Mouse (Mus musculus): ENCODE data around the gene Apaf1. TPM values are rescaled to one million over a fixed set of nuclear protein-coding genes. Genes with fewer than 3 reads are reported as not detected.

Gene Apaf1
- polyA plus RNA-seq, 1 experiment from 2014 or later, result 21.8 TPM

- Histone ChIP-seq H3K27me3 (replicated peaks; ENCODE audit: control insufficient read depth, insufficient read depth, low read length) (no peaks in the 10 kb centered on the region), H3K4me1 (replicated peaks; ENCODE audit: control insufficient read depth, insufficient read depth, low read length) (peaks cover 14% of the 10 kb centered on the region), H3K9ac (replicated peaks; ENCODE audit: low read depth, low read length) (peak overlapping the region; percentile 80), H3K9me3 (ENCODE audit: control insufficient read depth, low read length) (no peaks in the 10 kb centered on the region), H3K4me3 (replicated peaks; ENCODE audit: low read length) (peak overlapping the region; percentile 65), H3K36me3 (ENCODE audit: control insufficient read depth, insufficient read depth) (peaks cover 24% of the 10 kb centered on the region), H3K4me2 (ENCODE audit: low read length) (peak overlapping the region; percentile 85), H3K27ac (ENCODE audit: low read length) (no peak overlapping the region)
- no peak for ATAC-seq
- WGBS, result 35% methylated on average over 6 of the region's 6 CpGs
Measured at GRCm38 (mm10) chr10:91122646-91123045, 40.1 kb upstream of the Apaf1 start.

DNA sequence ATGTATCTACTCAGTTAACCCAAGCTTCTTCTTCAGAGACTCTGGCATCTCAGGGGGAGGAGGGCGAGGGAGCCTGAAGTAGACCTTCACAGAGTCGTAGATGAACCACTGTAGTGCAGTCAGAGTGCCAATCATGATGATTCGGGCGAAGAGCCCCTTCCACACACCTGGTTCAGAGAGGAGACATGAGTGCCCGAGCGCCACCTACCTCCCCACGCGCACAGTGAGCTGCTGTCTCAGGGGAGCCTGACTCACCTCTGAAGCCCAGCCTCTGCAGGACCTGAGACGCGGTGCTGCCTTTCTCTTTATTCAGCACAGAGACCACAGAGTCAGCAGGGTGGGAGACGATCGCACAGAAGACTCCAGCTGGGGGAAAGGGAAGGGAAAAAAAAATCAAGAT lies 34.4 kb upstream of the Apaf1 start:
- Histone ChIP-seq H3K4me2 (ENCODE audit: low read length) (no peak overlapping the region), H3K36me3 (ENCODE audit: control insufficient read depth, insufficient read depth) (peaks cover 64% of the 10 kb centered on the region), H3K27ac (ENCODE audit: low read length) (no peak overlapping the region), H3K27me3 (replicated peaks; ENCODE audit: control insufficient read depth, insufficient read depth, low read length) (no peaks in the 10 kb centered on the region), H3K4me1 (replicated peaks; ENCODE audit: control insufficient read depth, insufficient read depth, low read length) (peaks cover 3% of the 10 kb centered on the region), H3K9me3 (ENCODE audit: control insufficient read depth, low read length) (peaks cover 5% of the 10 kb centered on the region), H3K4me3 (replicated peaks; ENCODE audit: low read length) (no peak overlapping the region), H3K9ac (replicated peaks; ENCODE audit: low read depth, low read length) (no peak overlapping the region)
- 95% methylated on average over 12 of the region's 12 CpGs for WGBS
- no peak for ATAC-seq

DNA sequence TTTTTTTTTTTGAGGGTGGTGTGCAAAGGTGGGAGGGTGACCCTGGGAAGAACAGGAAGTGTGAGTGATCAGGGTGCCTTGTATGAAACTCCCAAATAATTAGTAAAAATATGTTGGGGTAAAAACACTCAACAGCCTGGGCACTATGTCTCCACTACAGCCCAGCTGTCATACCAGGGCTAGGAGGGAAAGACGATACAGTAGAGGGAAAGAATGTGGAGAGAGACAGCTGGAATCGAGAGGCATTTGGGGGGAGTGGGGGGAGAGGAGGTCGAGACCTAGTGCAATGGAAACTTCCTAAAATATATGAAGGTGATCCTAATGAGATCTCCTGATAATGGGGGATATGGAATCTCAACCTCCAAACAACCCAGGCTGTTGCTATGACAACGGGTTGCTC lies 27.3 kb upstream of the Apaf1 start:
- Histone ChIP-seq H3K9ac (replicated peaks; ENCODE audit: low read depth, low read length) (no peak overlapping the region), H3K4me1 (replicated peaks; ENCODE audit: control insufficient read depth, insufficient read depth, low read length) (no peaks in the 10 kb centered on the region), H3K27me3 (replicated peaks; ENCODE audit: control insufficient read depth, insufficient read depth, low read length) (no peaks in the 10 kb centered on the region), H3K36me3 (ENCODE audit: control insufficient read depth, insufficient read depth) (peaks cover 18% of the 10 kb centered on the region), H3K4me2 (ENCODE audit: low read length) (no peak overlapping the region), H3K4me3 (replicated peaks; ENCODE audit: low read length) (no peak overlapping the region), H3K9me3 (ENCODE audit: control insufficient read depth, low read length) (peaks cover 5% of the 10 kb centered on the region), H3K27ac (ENCODE audit: low read length) (no peak overlapping the region)
- WGBS, result 78% methylated on average over 4 of the region's 4 CpGs
- ATAC-seq, result no peak

DNA sequence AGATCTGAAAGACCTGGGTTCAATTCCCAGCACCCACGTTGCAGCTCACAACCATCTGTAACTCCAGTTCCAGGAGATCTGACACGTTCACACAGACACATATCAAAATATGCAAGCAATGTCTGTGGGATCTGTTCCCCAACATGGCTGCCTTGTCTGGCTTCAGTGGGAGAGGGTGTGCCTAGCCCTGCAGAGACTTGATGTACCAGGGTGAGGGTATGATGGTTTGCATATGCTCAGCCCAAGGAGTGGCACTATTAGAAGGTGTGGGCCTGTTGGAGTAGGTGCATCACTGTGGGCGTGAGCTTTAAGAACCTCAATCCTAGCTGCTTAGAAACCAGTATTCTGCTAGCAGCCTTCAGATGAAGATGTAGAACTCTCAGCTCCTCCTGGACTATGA lies 23.4 kb upstream of the Apaf1 start:
- H3K9me3 ChIP-seq (ENCODE audit: control insufficient read depth, low read length), result no peaks in the 10 kb centered on the region
- H3K27me3 ChIP-seq (replicated peaks; ENCODE audit: control insufficient read depth, insufficient read depth, low read length), result no peaks in the 10 kb centered on the region
- no peak overlapping the region for H3K27ac ChIP-seq (ENCODE audit: low read length)
- no peak for ATAC-seq
- H3K4me3 ChIP-seq (replicated peaks; ENCODE audit: low read length), result no peak overlapping the region
- no peak overlapping the region for H3K4me2 ChIP-seq (ENCODE audit: low read length)
- no peak overlapping the region for H3K9ac ChIP-seq (replicated peaks; ENCODE audit: low read depth, low read length)
- 86% methylated on average over 3 of the region's 3 CpGs for WGBS
- no peaks in the 10 kb centered on the region for H3K4me1 ChIP-seq (replicated peaks; ENCODE audit: control insufficient read depth, insufficient read depth, low read length)
- H3K36me3 ChIP-seq (ENCODE audit: control insufficient read depth, insufficient read depth), result no peaks in the 10 kb centered on the region

- Histone ChIP-seq H3K27ac (ENCODE audit: low read length) (no peak overlapping the region), H3K4me3 (replicated peaks; ENCODE audit: low read length) (no peak overlapping the region), H3K4me1 (replicated peaks; ENCODE audit: control insufficient read depth, insufficient read depth, low read length) (no peaks in the 10 kb centered on the region), H3K9ac (replicated peaks; ENCODE audit: low read depth, low read length) (no peak overlapping the region), H3K4me2 (ENCODE audit: low read length) (no peak overlapping the region), H3K36me3 (ENCODE audit: control insufficient read depth, insufficient read depth) (no peaks in the 10 kb centered on the region), H3K27me3 (replicated peaks; ENCODE audit: control insufficient read depth, insufficient read depth, low read length) (no peaks in the 10 kb centered on the region), H3K9me3 (ENCODE audit: control insufficient read depth, low read length) (no peaks in the 10 kb centered on the region)
- ATAC-seq, result no peak
- WGBS, result 89% methylated on average over 14 of the region's 14 CpGs
Measured at GRCm38 (mm10) chr10:91102799-91103590, 20.4 kb upstream of the Apaf1 start.

DNA sequence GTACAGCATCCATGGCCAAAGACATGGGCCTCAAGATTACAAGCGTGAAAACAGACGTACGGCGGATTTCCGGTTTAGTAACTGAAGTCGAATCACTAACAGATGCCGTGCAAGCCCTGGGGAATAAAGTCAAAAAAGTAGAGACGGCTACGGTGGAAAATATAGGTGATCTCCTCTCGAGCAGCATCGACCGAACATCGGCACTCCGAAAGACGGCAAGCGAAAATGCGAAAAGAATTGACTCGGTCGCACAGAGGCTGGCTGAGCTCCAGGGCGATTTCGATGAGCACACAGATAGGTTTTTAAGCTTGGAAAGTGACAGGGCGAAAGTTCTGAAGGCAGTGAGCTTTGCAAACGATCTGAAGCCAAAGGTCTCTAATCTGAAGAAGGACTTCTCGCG lies 19.4 kb upstream of the Apaf1 start:
- Histone ChIP-seq H3K9ac (replicated peaks; ENCODE audit: low read depth, low read length) (no peak overlapping the region), H3K27ac (ENCODE audit: low read length) (no peak overlapping the region), H3K4me1 (replicated peaks; ENCODE audit: control insufficient read depth, insufficient read depth, low read length) (no peaks in the 10 kb centered on the region), H3K27me3 (replicated peaks; ENCODE audit: control insufficient read depth, insufficient read depth, low read length) (no peaks in the 10 kb centered on the region), H3K4me2 (ENCODE audit: low read length) (no peak overlapping the region), H3K9me3 (ENCODE audit: control insufficient read depth, low read length) (no peaks in the 10 kb centered on the region), H3K36me3 (ENCODE audit: control insufficient read depth, insufficient read depth) (no peaks in the 10 kb centered on the region), H3K4me3 (replicated peaks; ENCODE audit: low read length) (no peak overlapping the region)
- WGBS, result 94% methylated on average over 25 of the region's 25 CpGs
- ATAC-seq, result no peak

- no peaks in the 10 kb centered on the region for H3K4me1 ChIP-seq (replicated peaks; ENCODE audit: control insufficient read depth, insufficient read depth, low read length)
- no peak overlapping the region for H3K4me3 ChIP-seq (replicated peaks; ENCODE audit: low read length)
- H3K27me3 ChIP-seq (replicated peaks; ENCODE audit: control insufficient read depth, insufficient read depth, low read length), result no peaks in the 10 kb centered on the region
- 96% methylated on average over 1 of the region's 1 CpGs for WGBS
- no peak overlapping the region for H3K4me2 ChIP-seq (ENCODE audit: low read length)
- H3K9ac ChIP-seq (replicated peaks; ENCODE audit: low read depth, low read length), result no peak overlapping the region
- H3K9me3 ChIP-seq (ENCODE audit: control insufficient read depth, low read length), result no peaks in the 10 kb centered on the region
- no peak overlapping the region for H3K27ac ChIP-seq (ENCODE audit: low read length)
- ATAC-seq, result no peak
- no peaks in the 10 kb centered on the region for H3K36me3 ChIP-seq (ENCODE audit: control insufficient read depth, insufficient read depth)
Measured at GRCm38 (mm10) chr10:91100101-91100500, 17.5 kb upstream of the Apaf1 start.

- 95% methylated on average over 8 of the region's 8 CpGs for WGBS
- H3K9ac ChIP-seq (replicated peaks; ENCODE audit: low read depth, low read length), result no peak overlapping the region
- no peak overlapping the region for H3K27ac ChIP-seq (ENCODE audit: low read length)
- H3K4me1 ChIP-seq (replicated peaks; ENCODE audit: control insufficient read depth, insufficient read depth, low read length), result no peaks in the 10 kb centered on the region
- H3K4me2 ChIP-seq (ENCODE audit: low read length), result no peak overlapping the region
- H3K4me3 ChIP-seq (replicated peaks; ENCODE audit: low read length), result no peak overlapping the region
- no peaks in the 10 kb centered on the region for H3K27me3 ChIP-seq (replicated peaks; ENCODE audit: control insufficient read depth, insufficient read depth, low read length)
- H3K9me3 ChIP-seq (ENCODE audit: control insufficient read depth, low read length), result no peaks in the 10 kb centered on the region
- H3K36me3 ChIP-seq (ENCODE audit: control insufficient read depth, insufficient read depth), result no peaks in the 10 kb centered on the region
- no peak for ATAC-seq
Measured at GRCm38 (mm10) chr10:91098056-91098455, 15.5 kb upstream of the Apaf1 start.

DNA sequence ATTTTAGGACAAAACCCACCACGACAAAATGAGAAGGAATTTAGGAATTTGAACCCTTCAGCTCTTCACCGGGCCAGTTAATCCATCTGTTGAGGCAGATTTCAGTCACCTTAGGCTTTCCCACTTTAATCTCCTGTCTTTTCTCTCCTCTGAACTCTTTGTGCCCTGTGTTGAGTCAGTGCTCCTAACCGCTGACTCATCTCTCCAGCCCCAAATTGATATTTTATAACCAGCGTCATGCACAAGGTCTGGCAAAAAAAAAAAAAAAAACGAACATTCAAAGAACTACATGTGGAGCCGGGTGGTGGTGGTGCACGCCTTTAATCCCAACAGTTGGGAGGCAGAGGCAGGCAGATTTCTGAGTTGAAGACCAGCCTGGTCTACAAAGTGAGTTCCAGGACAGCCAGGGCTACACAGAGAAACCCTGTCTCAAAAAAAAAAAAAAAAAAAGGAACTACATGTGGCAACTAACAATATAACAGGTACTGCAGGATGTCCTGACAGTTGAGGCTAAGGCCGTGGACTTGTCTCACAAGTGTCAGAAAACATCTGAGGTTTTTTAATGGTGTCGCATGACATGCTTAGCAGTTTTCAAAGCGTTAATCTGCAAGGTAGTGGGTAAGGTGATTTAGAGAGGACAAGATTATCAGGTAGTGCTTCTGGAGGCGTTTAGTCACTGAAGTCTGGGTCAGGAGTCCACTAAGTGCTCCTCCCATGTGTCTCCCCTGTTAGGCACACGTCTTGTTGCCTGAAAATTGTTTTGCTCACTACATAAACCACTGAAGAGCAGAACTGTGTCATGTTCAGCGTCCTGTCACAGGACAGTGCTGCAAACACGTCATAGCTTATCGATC lies 11.9 kb upstream of the Apaf1 start:
- Histone ChIP-seq H3K4me2 (ENCODE audit: low read length) (no peak overlapping the region), H3K4me1 (replicated peaks; ENCODE audit: control insufficient read depth, insufficient read depth, low read length) (no peaks in the 10 kb centered on the region), H3K9ac (replicated peaks; ENCODE audit: low read depth, low read length) (no peak overlapping the region), H3K27me3 (replicated peaks; ENCODE audit: control insufficient read depth, insufficient read depth, low read length) (no peaks in the 10 kb centered on the region), H3K27ac (ENCODE audit: low read length) (no peak overlapping the region), H3K36me3 (ENCODE audit: control insufficient read depth, insufficient read depth) (no peaks in the 10 kb centered on the region), H3K4me3 (replicated peaks; ENCODE audit: low read length) (no peak overlapping the region), H3K9me3 (ENCODE audit: control insufficient read depth, low read length) (no peaks in the 10 kb centered on the region)
- ATAC-seq, result no peak
- WGBS, result 89% methylated on average over 15 of the region's 15 CpGs

Data from forebrain, embryonic 16.5 days (tissue).